Mouse (Mus musculus) E14TG2a.4 (cell line): ENCODE data around the gene Imp3.

Source experiments
- CTCF ChIP-seq: conservative IDR thresholded peaks from 2 replicates; pipeline ENCODE4 v1.5.1; 2014; ENCODE audit warnings: low read length
- NANOG ChIP-seq: IDR thresholded peaks from 2 replicates; pipeline ENCODE4 v1.6.1; 2014; ENCODE audit warnings: borderline replicate concordance, low read length, mixed read lengths
- POU5F1 ChIP-seq: IDR thresholded peaks from 2 replicates; pipeline ENCODE4 v1.6.1; 2014; ENCODE audit warnings: low read length, borderline replicate concordance

- TF ChIP-seq CTCF (no peak), NANOG (no peak), POU5F1 (no peak)
Observed at GRCm38 (mm10) chr9:56975199-56975598, 37.9 kb downstream of the Imp3 start.
